Mouse (Mus musculus): Measurements from ENCODE around the gene Gm45623. TPM values are rescaled to one million over a fixed set of nuclear protein-coding genes. Genes with fewer than 3 reads are reported as not detected.

Gm45623 gene
- polyA plus RNA-seq, 1 experiment from 2014 or later: not detected

- Histone ChIP-seq H3K4me3 (ENCODE audit: low read depth, low read length) (no peak overlapping the region), H3K36me3 (ENCODE audit: control insufficient read depth, insufficient read depth, low read length) (peaks cover 19% of the 10 kb centered on the region), H3K9me3 (ENCODE audit: control insufficient read depth, low read length) (no peaks in the 10 kb centered on the region), H3K27me3 (ENCODE audit: control insufficient read depth, insufficient read depth, low read length) (no peaks in the 10 kb centered on the region), H3K4me2 (no peak overlapping the region), H3K27ac (ENCODE audit: low read depth, low read length) (no peak overlapping the region), H3K4me1 (ENCODE audit: control insufficient read depth, insufficient read depth, low read length) (peaks cover 6% of the 10 kb centered on the region; the same call in 1 of the 2 replicates), H3K9ac (ENCODE audit: low read length) (no peak overlapping the region)
- WGBS: 85% methylated on average over 7 of the region's 7 CpGs
- DNase-seq (ENCODE audit: low spot score, missing footprints) (no peak), ATAC-seq (ENCODE audit: low FRiP score) (no peak)
Observed at GRCm38 (mm10) chr13:56741691-56742090, 11.9 kb downstream of the Gm45623 start.

GRCm38 (mm10) chr13:56740496-56740895 is 13.1 kb downstream of the Gm45623 start:
- peaks cover 19% of the 10 kb centered on the region for H3K36me3 ChIP-seq (ENCODE audit: control insufficient read depth, insufficient read depth, low read length)
- no peak for ATAC-seq (ENCODE audit: low FRiP score)
- H3K27ac ChIP-seq (ENCODE audit: low read depth, low read length): no peak overlapping the region
- no peaks in the 10 kb centered on the region for H3K27me3 ChIP-seq (ENCODE audit: control insufficient read depth, insufficient read depth, low read length)
- H3K4me3 ChIP-seq (ENCODE audit: low read depth, low read length): no peak overlapping the region
- H3K9ac ChIP-seq (ENCODE audit: low read length): no peak overlapping the region
- 89% methylated on average over 6 of the region's 6 CpGs for WGBS
- H3K4me2 ChIP-seq: no peak overlapping the region
- no peak for DNase-seq (ENCODE audit: low spot score, missing footprints)
- H3K4me1 ChIP-seq (ENCODE audit: control insufficient read depth, insufficient read depth, low read length): peaks cover 6% of the 10 kb centered on the region; the same call in 1 of the 2 replicates
- H3K9me3 ChIP-seq (ENCODE audit: control insufficient read depth, low read length): no peaks in the 10 kb centered on the region

GRCm38 (mm10) chr13:56739556-56739955 is 14.1 kb downstream of the Gm45623 start:
- WGBS: 97% methylated on average over 5 of the region's 5 CpGs

GRCm38 (mm10) chr13:56735212-56735875 is 18.3 kb downstream of the Gm45623 start:
- Histone ChIP-seq H3K27ac (ENCODE audit: low read depth, low read length) (no peak overlapping the region), H3K4me2 (no peak overlapping the region), H3K9me3 (ENCODE audit: control insufficient read depth, low read length) (no peaks in the 10 kb centered on the region), H3K4me1 (ENCODE audit: control insufficient read depth, insufficient read depth, low read length) (no peaks in the 10 kb centered on the region), H3K4me3 (ENCODE audit: low read depth, low read length) (no peak overlapping the region), H3K36me3 (ENCODE audit: control insufficient read depth, insufficient read depth, low read length) (peaks cover 33% of the 10 kb centered on the region), H3K27me3 (ENCODE audit: control insufficient read depth, insufficient read depth, low read length) (no peaks in the 10 kb centered on the region), H3K9ac (ENCODE audit: low read length) (no peak overlapping the region)
- DNase-seq (ENCODE audit: low spot score, missing footprints): peak; percentile 71
- 69% methylated on average over 6 of the region's 6 CpGs for WGBS
- ATAC-seq (ENCODE audit: low FRiP score): no peak

More at GRCm38 (mm10) chr13:56739556-56739955, 14.1 kb downstream of the Gm45623 start:
- Histone ChIP-seq H3K27ac (ENCODE audit: low read depth, low read length) (no peak overlapping the region), H3K9ac (ENCODE audit: low read length) (no peak overlapping the region), H3K4me3 (ENCODE audit: low read depth, low read length) (no peak overlapping the region), H3K36me3 (ENCODE audit: control insufficient read depth, insufficient read depth, low read length) (peaks cover 19% of the 10 kb centered on the region), H3K9me3 (ENCODE audit: control insufficient read depth, low read length) (no peaks in the 10 kb centered on the region), H3K27me3 (ENCODE audit: control insufficient read depth, insufficient read depth, low read length) (no peaks in the 10 kb centered on the region), H3K4me1 (ENCODE audit: control insufficient read depth, insufficient read depth, low read length) (peaks cover 6% of the 10 kb centered on the region; the same call in 1 of the 2 replicates), H3K4me2 (no peak overlapping the region)
- ATAC-seq (ENCODE audit: low FRiP score) (no peak), DNase-seq (ENCODE audit: low spot score, missing footprints) (no peak)

- WGBS: 90% methylated on average over 4 of the region's 4 CpGs
- H3K36me3 ChIP-seq (ENCODE audit: control insufficient read depth, insufficient read depth, low read length): peaks cover 35% of the 10 kb centered on the region
- no peak for ATAC-seq (ENCODE audit: low FRiP score)
Observed at GRCm38 (mm10) chr13:56734617-56735016, 19.0 kb downstream of the Gm45623 start.

GRCm38 (mm10) chr13:56729046-56729445 is 24.6 kb downstream of the Gm45623 start:
- Histone ChIP-seq H3K9me3 (ENCODE audit: control insufficient read depth, low read length) (no peaks in the 10 kb centered on the region), H3K9ac (ENCODE audit: low read length) (no peak overlapping the region), H3K27me3 (ENCODE audit: control insufficient read depth, insufficient read depth, low read length) (no peaks in the 10 kb centered on the region), H3K4me1 (ENCODE audit: control insufficient read depth, insufficient read depth, low read length) (no peaks in the 10 kb centered on the region), H3K27ac (ENCODE audit: low read depth, low read length) (no peak overlapping the region), H3K36me3 (ENCODE audit: control insufficient read depth, insufficient read depth, low read length) (peaks cover 29% of the 10 kb centered on the region), H3K4me2 (no peak overlapping the region), H3K4me3 (ENCODE audit: low read depth, low read length) (no peak overlapping the region)
- DNase-seq (ENCODE audit: low spot score, missing footprints) (peak; percentile 69), ATAC-seq (ENCODE audit: low FRiP score) (no peak)
- 95% methylated on average over 7 of the region's 7 CpGs for WGBS

More at GRCm38 (mm10) chr13:56734617-56735016, 19.0 kb downstream of the Gm45623 start:
- Histone ChIP-seq H3K9me3 (ENCODE audit: control insufficient read depth, low read length) (no peaks in the 10 kb centered on the region), H3K4me3 (ENCODE audit: low read depth, low read length) (no peak overlapping the region), H3K9ac (ENCODE audit: low read length) (no peak overlapping the region), H3K27ac (ENCODE audit: low read depth, low read length) (no peak overlapping the region), H3K4me1 (ENCODE audit: control insufficient read depth, insufficient read depth, low read length) (no peaks in the 10 kb centered on the region), H3K27me3 (ENCODE audit: control insufficient read depth, insufficient read depth, low read length) (no peaks in the 10 kb centered on the region), H3K4me2 (no peak overlapping the region)
- DNase-seq (ENCODE audit: low spot score, missing footprints): peak; percentile 79

- Histone ChIP-seq H3K36me3 (ENCODE audit: control insufficient read depth, insufficient read depth, low read length) (peaks cover 23% of the 10 kb centered on the region), H3K4me2 (no peak overlapping the region), H3K4me1 (ENCODE audit: control insufficient read depth, insufficient read depth, low read length) (no peaks in the 10 kb centered on the region), H3K27me3 (ENCODE audit: control insufficient read depth, insufficient read depth, low read length) (no peaks in the 10 kb centered on the region), H3K27ac (ENCODE audit: low read depth, low read length) (no peak overlapping the region), H3K4me3 (ENCODE audit: low read depth, low read length) (no peak overlapping the region), H3K9me3 (ENCODE audit: control insufficient read depth, low read length) (no peaks in the 10 kb centered on the region), H3K9ac (ENCODE audit: low read length) (no peak overlapping the region)
- DNase-seq (ENCODE audit: low spot score, missing footprints) (peak; percentile 66), ATAC-seq (ENCODE audit: low FRiP score) (no peak)
- 96% methylated on average over 4 of the region's 4 CpGs for WGBS
Observed at GRCm38 (mm10) chr13:56726551-56726950, 27.1 kb downstream of the Gm45623 start.

- Histone ChIP-seq H3K4me1 (ENCODE audit: control insufficient read depth, insufficient read depth, low read length) (no peaks in the 10 kb centered on the region), H3K36me3 (ENCODE audit: control insufficient read depth, insufficient read depth, low read length) (peaks cover 10% of the 10 kb centered on the region), H3K4me3 (ENCODE audit: low read depth, low read length) (no peak overlapping the region), H3K9ac (ENCODE audit: low read length) (no peak overlapping the region), H3K9me3 (ENCODE audit: control insufficient read depth, low read length) (no peaks in the 10 kb centered on the region; the same call in 1 of the 2 replicates), H3K27me3 (ENCODE audit: control insufficient read depth, insufficient read depth, low read length) (no peaks in the 10 kb centered on the region), H3K27ac (ENCODE audit: low read depth, low read length) (no peak overlapping the region), H3K4me2 (no peak overlapping the region)
- DNase-seq (ENCODE audit: low spot score, missing footprints) (no peak), ATAC-seq (ENCODE audit: low FRiP score) (no peak)
- 98% methylated on average over 2 of the region's 2 CpGs for WGBS
Observed at GRCm38 (mm10) chr13:56712221-56712620, 41.4 kb downstream of the Gm45623 start.

- ATAC-seq (ENCODE audit: low FRiP score): no peak
- Histone ChIP-seq H3K4me1 (ENCODE audit: control insufficient read depth, insufficient read depth, low read length) (no peaks in the 10 kb centered on the region), H3K9me3 (ENCODE audit: control insufficient read depth, low read length) (no peaks in the 10 kb centered on the region; the same call in 1 of the 2 replicates), H3K27me3 (ENCODE audit: control insufficient read depth, insufficient read depth, low read length) (no peaks in the 10 kb centered on the region), H3K27ac (ENCODE audit: low read depth, low read length) (no peak overlapping the region), H3K36me3 (ENCODE audit: control insufficient read depth, insufficient read depth, low read length) (peaks cover 10% of the 10 kb centered on the region), H3K4me2 (no peak overlapping the region), H3K4me3 (ENCODE audit: low read depth, low read length) (no peak overlapping the region), H3K9ac (ENCODE audit: low read length) (no peak overlapping the region)
- WGBS: 81% methylated on average over 2 of the region's 2 CpGs
- DNase-seq (ENCODE audit: low spot score, missing footprints): no peak
Observed at GRCm38 (mm10) chr13:56710620-56711019, 43.0 kb downstream of the Gm45623 start.

Measured in midbrain, embryonic 11.5 days (tissue).